Mouse (Mus musculus) T-helper 17 cell (primary cell): ENCODE measurements around the gene Akap14.
"Not testable (repeated sequence)": the region's sequence is repeated elsewhere in the genome, so short reads cannot be mapped to it uniquely, and the experiment has no call there.

Experiments
- in situ Hi-C, 2 experiments: fragments of 300-600 bp; cut with MboI, MseI; formaldehyde crosslinking; loops; 1 replicate in 1 of 2; 2 replicates in 1 of 2; pipeline ENCODE4 v1.15.1; 2025; ENCODE audit warnings: high pct_unique_total_duplicates in 2 of 2

Gene Akap14

GRCm38 (mm10) chrX:37168742-37169141 lies at the start of gene Akap14:
Akap14 (minus strand) TSS chrX:37168842.
- in situ Hi-C loops = no loop called here

GRCm38 (mm10) chrX:37210941-37211340 lies 42.3 kb upstream of the Akap14 start, which contains the start of gene Gm9:
Gm9 (minus strand) TSS chrX:37211041.
- in situ Hi-C loops = no loop called here

GRCm38 (mm10) chrX:37198676-37199075 lies 30.0 kb upstream of the Akap14 start:
- in situ Hi-C loops = no loop called here

- in situ Hi-C loops = no loop called here
Observed at GRCm38 (mm10) chrX:37191744-37192379, 23.2 kb upstream of the Akap14 start.

GRCm38 (mm10) chrX:37191105-37191743 lies 22.6 kb upstream of the Akap14 start, which contains the start of the genes Ndufa1 and Rnf113a1:
Ndufa1 (minus strand) TSS chrX:37191163.
Rnf113a1 (plus strand) TSS chrX:37191245.
- in situ Hi-C loops = no loop called here

GRCm38 (mm10) chrX:37190755-37191104 lies 22.1 kb upstream of the Akap14 start:
- in situ Hi-C loops = no loop called here

- in situ Hi-C loops = not testable (repeated sequence)
Observed at GRCm38 (mm10) chrX:37184401-37184800, 15.8 kb upstream of the Akap14 start.

- in situ Hi-C loops = no loop called here
Observed at GRCm38 (mm10) chrX:37167085-37167484, 1.6 kb downstream of the Akap14 start.

GRCm38 (mm10) chrX:37163115-37163514 lies 5.5 kb downstream of the Akap14 start:
- in situ Hi-C loops = no loop called here

- in situ Hi-C loops = no loop called here
Observed at GRCm38 (mm10) chrX:37161169-37161568, 7.5 kb downstream of the Akap14 start.

- in situ Hi-C loops = no loop called here
Observed at GRCm38 (mm10) chrX:37157839-37158238, 10.8 kb downstream of the Akap14 start.

GRCm38 (mm10) chrX:37144954-37145353 lies 23.7 kb downstream of the Akap14 start:
- in situ Hi-C loops = no loop called here

GRCm38 (mm10) chrX:37144498-37144897 lies 24.1 kb downstream of the Akap14 start:
- in situ Hi-C loops = not testable (repeated sequence)

- in situ Hi-C loops = no loop called here
Observed at GRCm38 (mm10) chrX:37141732-37142131, 26.9 kb downstream of the Akap14 start.

- in situ Hi-C loops = no loop called here
Observed at GRCm38 (mm10) chrX:37126671-37127358, 41.8 kb downstream of the Akap14 start, which contains the start of gene Nkap. Nkap (plus strand) TSS chrX:37126795.

GRCm38 (mm10) chrX:37125511-37125910 lies 43.1 kb downstream of the Akap14 start:
- in situ Hi-C loops = no loop called here

- in situ Hi-C loops = no loop called here
Observed at GRCm38 (mm10) chrX:37120212-37120611, 48.4 kb downstream of the Akap14 start.

GRCm38 (mm10) chrX:37119585-37119984 lies 49.1 kb downstream of the Akap14 start:
- in situ Hi-C loops = no loop called here

- in situ Hi-C loops = no loop called here
Observed at GRCm38 (mm10) chrX:37117085-37117484, 51.6 kb downstream of the Akap14 start.

- in situ Hi-C loops = no loop called here
Observed at GRCm38 (mm10) chrX:37110881-37111193, 57.8 kb downstream of the Akap14 start.

GRCm38 (mm10) chrX:37110193-37110880 lies 58.3 kb downstream of the Akap14 start, which contains the start of gene Upf3b:
Upf3b (minus strand) TSS chrX:37110322.
- in situ Hi-C loops = no loop called here
